Mouse (Mus musculus) neural tube, embryonic 12.5 days (tissue): ENCODE results near the gene Zmynd12. TPM values are rescaled to one million over a fixed set of nuclear protein-coding genes. Genes with fewer than 3 reads are reported as not detected.
A peak's percentile ranks its signal among the peaks of the same experiment; 100 is the strongest.

Experiments used
- ATAC-seq: fragments of 200-750 bp; cut with Nextera tagmentation; 2 replicates; pipeline ENCODE4 v1.8.0; 2017; ENCODE audit warnings: low read depth, mild to moderate bottlenecking, moderate TSS enrichment, moderate library complexity; ENCODE audit not compliant: low FRiP score
- H3K27ac ChIP-seq: fragments of 300-500 bp; sonication (generic); 2 replicates; pipeline ENCODE4 v1.5.1; 2016
- H3K27me3 ChIP-seq: fragments of 300-500 bp; sonication (generic); replicated peaks from 2 replicates; pipeline ENCODE4 v1.6.1; 2016; ENCODE audit warnings: mild to moderate bottlenecking
- H3K36me3 ChIP-seq: fragments of 300-500 bp; sonication (generic); 2 replicates; pipeline ENCODE4 v1.6.1; 2016; ENCODE audit warnings: mild to moderate bottlenecking
- H3K4me1 ChIP-seq: fragments of 300-500 bp; sonication (generic); 2 replicates; pipeline ENCODE4 v1.6.1; 2016
- H3K4me2 ChIP-seq: fragments of 300-500 bp; sonication (generic); replicated peaks from 2 replicates; pipeline ENCODE4 v1.6.1; 2016; ENCODE audit warnings: mild to moderate bottlenecking
- H3K4me3 ChIP-seq: fragments of 300-500 bp; sonication (generic); 2 replicates; pipeline ENCODE4 v1.5.1; 2016
- H3K9ac ChIP-seq: fragments of 300-500 bp; sonication (generic); 2 replicates; pipeline ENCODE4 v1.6.1; 2016; ENCODE audit warnings: mild to moderate bottlenecking
- H3K9me3 ChIP-seq: fragments of 300-500 bp; sonication (generic); 2 replicates; pipeline ENCODE4 v1.6.1; 2016; ENCODE audit warnings: mild to moderate bottlenecking
- WGBS: fragments of 180-500 bp; shearing (Covaris S2); methylation state at CpG from one replicate; pipeline ENCODE4 v1.1.7; 2016; 5-methylcytosine and 5-hydroxymethylcytosine counted together
- polyA plus RNA-seq: library from polyadenylated mRNA; unstranded; fragments of >200 nt; fragmentation: Nextera tagmentation; extraction: Ambion mirVana; gene quantifications from 2 replicates; pipeline ENCODE4 v1.2.1, GENCODE M21; 2016

Gene Zmynd12
- polyA plus RNA-seq, result 0.13 and 0.55 TPM in 2 replicates

- under 1% methylated on average over 52 of the region's 52 CpGs for WGBS
- Histone ChIP-seq H3K36me3 (no peaks in the 10 kb centered on the region), H3K9me3 (no peaks in the 10 kb centered on the region), H3K27ac (peak within 1 kb of the TSS; percentile 64), H3K4me3 (peak within 1 kb of the TSS; percentile 65), H3K4me2 (peak within 1 kb of the TSS; percentile 88), H3K27me3 (no peaks in the 10 kb centered on the region), H3K4me1 (peaks cover 19% of the 10 kb centered on the region), H3K9ac (peak within 1 kb of the TSS; percentile 77)
- peak; percentile 94 for ATAC-seq
Observed at GRCm38 (mm10) chr4:119422294-119422964, at the start of gene Zmynd12, which contains the start of gene Ppcs. Zmynd12 (plus strand) TSS chr4:119422814. Ppcs (minus strand) TSS chr4:119422420.

GRCm38 (mm10) chr4:119381471-119382190, 41.0 kb upstream of the Zmynd12 start:
- Histone ChIP-seq H3K27me3 (no peaks in the 10 kb centered on the region), H3K36me3 (no peaks in the 10 kb centered on the region), H3K4me3 (no peak overlapping the region), H3K27ac (no peak overlapping the region), H3K4me2 (no peak overlapping the region), H3K9ac (no peak overlapping the region), H3K9me3 (no peaks in the 10 kb centered on the region), H3K4me1 (no peaks in the 10 kb centered on the region)
- 81% methylated on average over 7 of the region's 7 CpGs for WGBS
- no peak for ATAC-seq

GRCm38 (mm10) chr4:119389184-119389583, 33.4 kb upstream of the Zmynd12 start:
- Histone ChIP-seq H3K4me1 (no peaks in the 10 kb centered on the region), H3K36me3 (peaks cover 5% of the 10 kb centered on the region), H3K4me3 (no peak overlapping the region), H3K27me3 (no peaks in the 10 kb centered on the region), H3K9ac (no peak overlapping the region), H3K4me2 (no peak overlapping the region), H3K9me3 (no peaks in the 10 kb centered on the region), H3K27ac (no peak overlapping the region)
- no peak for ATAC-seq
- 56% methylated on average over 3 of the region's 3 CpGs for WGBS

GRCm38 (mm10) chr4:119390369-119390768, 32.2 kb upstream of the Zmynd12 start:
- 0 out of 2 replicates have a peak, but pooled peaks cover 4% of the 10 kb centered on the region for H3K27me3 ChIP-seq
- no peak overlapping the region for H3K4me3 ChIP-seq
- WGBS, result 95% methylated on average over 1 of the region's 1 CpGs
- H3K9ac ChIP-seq, result no peak overlapping the region
- no peaks in the 10 kb centered on the region for H3K9me3 ChIP-seq
- no peak overlapping the region for H3K27ac ChIP-seq
- peaks cover 5% of the 10 kb centered on the region for H3K36me3 ChIP-seq
- no peak overlapping the region for H3K4me2 ChIP-seq
- ATAC-seq, result no peak
- no peaks in the 10 kb centered on the region for H3K4me1 ChIP-seq

- peaks cover 13% of the 10 kb centered on the region for H3K9me3 ChIP-seq
- no peak overlapping the region for H3K27ac ChIP-seq
- H3K4me3 ChIP-seq, result no peak overlapping the region
- H3K4me2 ChIP-seq, result no peak overlapping the region
- H3K27me3 ChIP-seq, result 0 out of 2 replicates have a peak, but pooled peaks cover 4% of the 10 kb centered on the region
- no peak for ATAC-seq
- no peak overlapping the region for H3K9ac ChIP-seq
- WGBS, result 84% methylated on average over 7 of the region's 7 CpGs
- H3K36me3 ChIP-seq, result peaks cover 20% of the 10 kb centered on the region
- no peaks in the 10 kb centered on the region for H3K4me1 ChIP-seq
Observed at GRCm38 (mm10) chr4:119398751-119399150, 23.9 kb upstream of the Zmynd12 start.

- Histone ChIP-seq H3K4me2 (no peak overlapping the region), H3K9ac (no peak overlapping the region), H3K4me1 (no peaks in the 10 kb centered on the region), H3K9me3 (peaks cover 14% of the 10 kb centered on the region), H3K36me3 (peaks cover 23% of the 10 kb centered on the region), H3K4me3 (no peak overlapping the region), H3K27me3 (no peaks in the 10 kb centered on the region), H3K27ac (no peak overlapping the region)
- WGBS, result 65% methylated on average over 7 of the region's 7 CpGs
- no peak for ATAC-seq
Observed at GRCm38 (mm10) chr4:119400896-119401295, 21.7 kb upstream of the Zmynd12 start.

GRCm38 (mm10) chr4:119403431-119403830, 19.2 kb upstream of the Zmynd12 start:
- no peak for ATAC-seq
- peaks cover 19% of the 10 kb centered on the region for H3K36me3 ChIP-seq
- no peaks in the 10 kb centered on the region for H3K4me1 ChIP-seq
- no peak overlapping the region for H3K9ac ChIP-seq
- H3K4me3 ChIP-seq, result no peak overlapping the region
- no peak overlapping the region for H3K27ac ChIP-seq
- 50% methylated on average over 2 of the region's 2 CpGs for whole genome bisulfite sequencing
- no peak overlapping the region for H3K4me2 ChIP-seq
- H3K9me3 ChIP-seq, result peaks cover 14% of the 10 kb centered on the region
- no peaks in the 10 kb centered on the region for H3K27me3 ChIP-seq

- Histone ChIP-seq H3K9ac (no peak overlapping the region), H3K27ac (no peak overlapping the region), H3K36me3 (no peaks in the 10 kb centered on the region), H3K4me1 (peaks cover 13% of the 10 kb centered on the region), H3K27me3 (no peaks in the 10 kb centered on the region), H3K4me3 (no peak overlapping the region), H3K4me2 (no peak overlapping the region), H3K9me3 (no peaks in the 10 kb centered on the region)
- WGBS, result 82% methylated on average over 12 of the region's 12 CpGs
- no peak for ATAC-seq
Observed at GRCm38 (mm10) chr4:119411877-119412650, 10.6 kb upstream of the Zmynd12 start.

GRCm38 (mm10) chr4:119412791-119413190, 9.8 kb upstream of the Zmynd12 start:
- Histone ChIP-seq H3K9me3 (no peaks in the 10 kb centered on the region), H3K4me1 (peaks cover 13% of the 10 kb centered on the region), H3K4me3 (no peak overlapping the region), H3K27me3 (no peaks in the 10 kb centered on the region), H3K4me2 (no peak overlapping the region), H3K27ac (no peak overlapping the region), H3K9ac (no peak overlapping the region), H3K36me3 (no peaks in the 10 kb centered on the region)
- ATAC-seq, result no peak
- WGBS, result 70% methylated on average over 6 of the region's 6 CpGs

GRCm38 (mm10) chr4:119415072-119415753, 7.4 kb upstream of the Zmynd12 start, which contains the start of gene Ccdc30:
Ccdc30 (minus strand) TSS chr4:119415521.
- peak; percentile 100 for ATAC-seq
- peaks cover 13% of the 10 kb centered on the region for H3K4me1 ChIP-seq
- H3K9me3 ChIP-seq, result no peaks in the 10 kb centered on the region
- H3K36me3 ChIP-seq, result no peaks in the 10 kb centered on the region
- no peaks in the 10 kb centered on the region for H3K27me3 ChIP-seq
- H3K4me2 ChIP-seq, result peak within 1 kb of the TSS; percentile 87
- H3K27ac ChIP-seq, result no peak within 1 kb of the TSS
- peak within 1 kb of the TSS; percentile 62 for H3K4me3 ChIP-seq
- H3K9ac ChIP-seq, result peak within 1 kb of the TSS; percentile 68
- under 1% methylated on average over 49 of the region's 49 CpGs for WGBS

GRCm38 (mm10) chr4:119417270-119417669, 5.3 kb upstream of the Zmynd12 start:
- H3K4me1 ChIP-seq, result peaks cover 24% of the 10 kb centered on the region
- H3K27ac ChIP-seq, result no peak overlapping the region
- H3K27me3 ChIP-seq, result no peaks in the 10 kb centered on the region
- WGBS, result 85% methylated on average over 3 of the region's 3 CpGs
- no peaks in the 10 kb centered on the region for H3K36me3 ChIP-seq
- H3K9ac ChIP-seq, result no peak overlapping the region
- ATAC-seq, result no peak
- H3K4me3 ChIP-seq, result no peak overlapping the region
- no peaks in the 10 kb centered on the region for H3K9me3 ChIP-seq
- H3K4me2 ChIP-seq, result no peak overlapping the region
